Mouse (Mus musculus) thymus, adult 2 months (tissue): ENCODE measurements at regions not wholly inside any gene's neighbourhood (a gene's known extent, or its start where the extent isn't known, plus 50 kb on each side); places are given as distances from the start of the nearest gene placed in this dataset.

ENCODE experiments used
- DNase-seq: peaks from one replicate; pipeline ENCODE4 v3.0.0; 2021
- H3K27ac ChIP-seq: fragments of 200-500 bp; 2 replicates; pipeline ENCODE4 v1.5.1; 2012; ENCODE audit warnings: low read length, control low read depth; ENCODE audit not compliant: control insufficient read depth, insufficient read depth
- H3K27me3 ChIP-seq: fragments of 200-500 bp; 2 replicates; pipeline ENCODE4 v1.6.1; 2012; ENCODE audit warnings: mild to moderate bottlenecking, low read length, moderate library complexity, mixed read lengths; ENCODE audit not compliant: control insufficient read depth, insufficient read depth
- H3K36me3 ChIP-seq: fragments of 200-500 bp; 2 replicates; pipeline ENCODE4 v1.6.1; 2012; ENCODE audit warnings: mild to moderate bottlenecking, low read length, moderate library complexity; ENCODE audit not compliant: control insufficient read depth, insufficient read depth
- H3K4me1 ChIP-seq: fragments of 200-500 bp; replicated peaks from 2 replicates; pipeline ENCODE4 v1.6.1; 2012; ENCODE audit warnings: low read length; ENCODE audit not compliant: control insufficient read depth, insufficient read depth
- H3K4me3 ChIP-seq: fragments of 200-500 bp; 2 replicates; pipeline ENCODE4 v1.5.1; 2012; ENCODE audit warnings: mild to moderate bottlenecking, low read length, control low read depth, moderate library complexity; ENCODE audit not compliant: control insufficient read depth, insufficient read depth
- CTCF ChIP-seq: fragments of 200-500 bp; IDR thresholded peaks from 2 replicates; pipeline ENCODE4 v1.5.1; 2012; ENCODE audit warnings: mild to moderate bottlenecking, control low read depth, low read length, moderate library complexity, borderline replicate concordance; ENCODE audit not compliant: control insufficient read depth, poor library complexity, insufficient read depth; ENCODE audit errors: extremely low read depth
- POLR2A ChIP-seq: fragments of 200-500 bp; IDR thresholded peaks from 2 replicates; pipeline ENCODE4 v1.6.1; 2012; ENCODE audit warnings: mild to moderate bottlenecking, low read length, control low read depth, moderate library complexity; ENCODE audit not compliant: control insufficient read depth, poor library complexity, insufficient read depth; ENCODE audit errors: extremely low read depth
- WGBS: fragments of 180-500 bp; shearing (Covaris S2); methylation state at CpG from one replicate; pipeline ENCODE4 v1.1.7; 2018; 5-methylcytosine and 5-hydroxymethylcytosine counted together

DNA sequence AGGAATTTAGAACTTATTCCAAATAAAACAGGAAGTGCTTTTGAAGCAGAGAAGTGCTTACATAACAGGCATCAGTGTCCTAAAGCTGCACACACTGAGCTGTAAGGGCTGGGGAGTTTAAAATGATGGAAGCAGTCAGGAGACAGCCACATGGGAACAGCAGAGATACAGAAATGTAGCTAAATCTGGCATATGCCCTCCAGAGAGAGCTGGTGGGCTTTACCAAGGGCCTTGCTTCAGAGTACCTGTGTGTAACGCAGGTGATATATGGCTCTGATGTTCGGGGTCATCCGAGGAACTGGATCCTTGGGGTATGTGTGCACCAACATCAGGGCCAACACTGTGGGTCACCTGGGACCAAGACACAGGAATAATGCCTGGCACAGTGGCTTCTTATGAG is 247.5 kb downstream of the Pmp22 start:
- no peaks in the 10 kb centered on the region for H3K27me3 ChIP-seq
- H3K27ac ChIP-seq = no peak overlapping the region
- DNase-seq = no peak
- 98% methylated on average over 3 of the region's 3 CpGs for whole genome bisulfite sequencing
- no peak overlapping the region for H3K4me3 ChIP-seq
- H3K4me1 ChIP-seq = no peaks in the 10 kb centered on the region
- no peaks in the 10 kb centered on the region for H3K36me3 ChIP-seq
- TF ChIP-seq POLR2A (no peak), CTCF (no peak)

- no peak overlapping the region for H3K27ac ChIP-seq
- no peak overlapping the region for H3K4me3 ChIP-seq
- WGBS = 58% methylated on average over 10 of the region's 10 CpGs
Observed at GRCm38 (mm10) chr11:63376991-63377390, 248.2 kb downstream of the Pmp22 start.

GRCm38 (mm10) chr11:63388247-63388646 is 259.5 kb downstream of the Pmp22 start:
- no peak for TF ChIP-seq POLR2A
- TF ChIP-seq CTCF = no peak
- H3K4me1 ChIP-seq = no peaks in the 10 kb centered on the region
- no peaks in the 10 kb centered on the region for H3K36me3 ChIP-seq
- no peak overlapping the region for H3K27ac ChIP-seq
- DNase-seq = no peak
- H3K27me3 ChIP-seq = no peaks in the 10 kb centered on the region
- no peak overlapping the region for H3K4me3 ChIP-seq
- 87% methylated on average over 4 of the region's 4 CpGs for WGBS

More at GRCm38 (mm10) chr11:63376991-63377390, 248.2 kb downstream of the Pmp22 start:
- Histone ChIP-seq H3K27me3 (no peaks in the 10 kb centered on the region), H3K4me1 (no peaks in the 10 kb centered on the region), H3K36me3 (no peaks in the 10 kb centered on the region)
- no peak for TF ChIP-seq CTCF
- no peak for TF ChIP-seq POLR2A
- DNase-seq = no peak

GRCm38 (mm10) chr11:63391478-63391877 is 262.7 kb downstream of the Pmp22 start:
- DNase-seq = no peak
- no peaks in the 10 kb centered on the region for H3K36me3 ChIP-seq
- 73% methylated on average over 3 of the region's 3 CpGs for WGBS
- H3K27me3 ChIP-seq = no peaks in the 10 kb centered on the region
- no peak for TF ChIP-seq CTCF
- no peak for TF ChIP-seq POLR2A
- H3K4me1 ChIP-seq = no peaks in the 10 kb centered on the region
- H3K4me3 ChIP-seq = no peak overlapping the region
- no peak overlapping the region for H3K27ac ChIP-seq

GRCm38 (mm10) chr11:63392378-63392777 is 263.6 kb downstream of the Pmp22 start:
- H3K27me3 ChIP-seq = no peaks in the 10 kb centered on the region
- no peak overlapping the region for H3K4me3 ChIP-seq
- no peaks in the 10 kb centered on the region for H3K36me3 ChIP-seq
- 85% methylated on average over 3 of the region's 3 CpGs for WGBS
- DNase-seq = no peak
- no peak overlapping the region for H3K27ac ChIP-seq
- TF ChIP-seq CTCF (no peak), POLR2A (no peak)
- no peaks in the 10 kb centered on the region for H3K4me1 ChIP-seq

- TF ChIP-seq POLR2A = no peak
- TF ChIP-seq CTCF = no peak
- no peak for DNase-seq
- Histone ChIP-seq H3K27me3 (no peaks in the 10 kb centered on the region), H3K4me3 (no peak overlapping the region), H3K36me3 (no peaks in the 10 kb centered on the region), H3K27ac (no peak overlapping the region), H3K4me1 (no peaks in the 10 kb centered on the region)
- 78% methylated on average over 3 of the region's 3 CpGs for WGBS
Observed at GRCm38 (mm10) chr11:63394201-63394600, 265.4 kb downstream of the Pmp22 start.

GRCm38 (mm10) chr11:63396386-63396785 is 267.6 kb downstream of the Pmp22 start:
- Histone ChIP-seq H3K27ac (no peak overlapping the region), H3K27me3 (no peaks in the 10 kb centered on the region), H3K4me1 (no peaks in the 10 kb centered on the region), H3K36me3 (no peaks in the 10 kb centered on the region), H3K4me3 (no peak overlapping the region)
- TF ChIP-seq CTCF (no peak), POLR2A (no peak)
- 96% methylated on average over 8 of the region's 8 CpGs for WGBS
- DNase-seq = no peak
